In the genomic region with DNA sequence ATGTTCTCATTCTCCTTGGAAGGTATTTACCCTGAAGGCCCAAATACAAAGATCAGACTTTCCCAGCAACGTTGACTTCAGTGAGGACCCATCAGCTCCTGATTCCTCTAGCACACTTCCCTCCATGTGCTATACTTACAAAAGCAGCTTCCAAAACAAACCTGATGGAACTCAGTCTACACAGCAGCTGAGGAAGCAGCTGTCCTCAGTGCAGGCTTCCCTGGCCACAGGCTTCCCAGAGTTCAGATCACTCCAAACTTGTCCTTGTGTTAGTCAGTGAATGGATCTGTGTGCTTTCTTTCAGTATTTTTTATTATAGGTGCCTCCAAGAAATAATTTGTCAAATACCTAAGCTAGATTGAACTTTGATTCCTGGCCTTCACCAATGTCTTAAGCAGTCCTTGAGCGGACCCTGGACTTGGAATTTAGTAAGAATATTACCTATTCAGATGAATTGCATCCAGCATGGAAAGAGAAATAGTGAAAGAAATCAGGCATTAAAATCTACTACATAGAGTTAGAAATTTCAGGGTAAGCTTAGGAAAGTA, we compare ENCODE assay signal across 23 mouse cellular contexts. TPM values are rescaled to one million over a fixed set of nuclear protein-coding genes. Genes with fewer than 3 reads are reported as not detected.
DNase-seq lines count a peak whose midpoint lies in the region; TF ChIP-seq lines count a peak whose summit lies in the region.
"Had no signal": no experiment of that assay in that cellular context is flagged by ENCODE, and none has a peak within 500 bp of the region (broad histone marks: within the 10 kb centered on the region; RNA-seq: fewer than 3 reads in every experiment).

No protein-coding gene starts in this region.

- no peak overlapping the region for H3K4me2 ChIP-seq in myocyte (ENCODE audit: low read depth)
- H3K4me2 ChIP-seq: embryonic facial prominence, embryonic 12.5 days; forebrain, embryonic 12.5 days had no signal

- peak overlapping the region; percentile 38 for H3K27ac ChIP-seq in embryonic fibroblast, embryonic 13.5 days (ENCODE audit: insufficient read depth, low read length)
- H3K27ac ChIP-seq: embryonic facial prominence, embryonic 10.5 days; embryonic facial prominence, embryonic 12.5 days; forebrain, embryonic 10.5 days; forebrain, embryonic 12.5 days had no signal

- no peak overlapping the region for H3ac ChIP-seq in myocyte (ENCODE audit: control insufficient read depth, insufficient read length)

- no peaks in the 10 kb centered on the region for H3K27me3 ChIP-seq in myocyte (ENCODE audit: control insufficient read depth, insufficient read depth, insufficient read length)
- H3K27me3 ChIP-seq: embryonic facial prominence, embryonic 12.5 days; forebrain, embryonic 12.5 days had no signal

- H3K36me3 ChIP-seq in myocyte (ENCODE audit: control insufficient read depth, insufficient read depth), result no peaks in the 10 kb centered on the region
- H3K36me3 ChIP-seq: embryonic facial prominence, embryonic 10.5 days; embryonic facial prominence, embryonic 12.5 days; forebrain, embryonic 10.5 days; forebrain, embryonic 12.5 days had no signal

- H3K4me1 ChIP-seq in embryonic fibroblast, embryonic 13.5 days (ENCODE audit: control insufficient read depth, insufficient read depth, low read length), result no peaks in the 10 kb centered on the region
- H3K4me1 ChIP-seq: embryonic facial prominence, embryonic 10.5 days; embryonic facial prominence, embryonic 12.5 days; forebrain, embryonic 10.5 days; forebrain, embryonic 12.5 days had no signal

- no peak overlapping the region for H3K4me3 ChIP-seq in embryonic fibroblast, embryonic 13.5 days (ENCODE audit: insufficient read depth, low read length)
- no peak overlapping the region for H3K4me3 ChIP-seq in myocyte
- H3K4me3 ChIP-seq: embryonic facial prominence, embryonic 10.5 days; embryonic facial prominence, embryonic 12.5 days; erythroblast, embryonic 14.5 days; forebrain, embryonic 10.5 days; forebrain, embryonic 12.5 days had no signal

- H3K79me2 ChIP-seq in myocyte (ENCODE audit: control insufficient read depth, insufficient read depth), result no peaks in the 10 kb centered on the region

- TF ChIP-seq POLR2A in embryonic fibroblast, embryonic 13.5 days (IDR thresholded peaks at IDR 0.05; ENCODE audit: low read depth, low read length), result no peak
- TF ChIP-seq POLR2A in myocyte (IDR thresholded peaks at IDR 0.05; ENCODE audit: insufficient read length, low read depth), result no peak

- peak; percentile 29 to 37 for DNase-seq in kidney, adult 8-10 months
- DNase-seq in kidney, adult 11 months, result no peak
- no peak for DNase-seq in adrenal gland, adult 18-20 months (ENCODE audit: low spot score in 2 of 2)
- DNase-seq: adrenal gland, adult 8-10 months; adrenal gland, postnatal 14 days; adrenal gland, postnatal 36 days; cerebellum, adult 11-12 months; cerebellum, adult 2 months; cerebellum, adult 9-10 months; cerebellum, postnatal 10 days; cerebellum, postnatal 25 days had no signal

- TF ChIP-seq CTCF in embryonic fibroblast, embryonic 13.5 days (IDR thresholded peaks at IDR 0.05; ENCODE audit: borderline replicate concordance, insufficient read depth, low read length), result no peak

TF ChIP-seq in myocyte, 11 proteins besides CTCF, POLR2A, EP300 and RAD21:
- peak in 2 of 3 experiments; percentile 68 to 80 for TF ChIP-seq MYOG (IDR thresholded peaks at IDR 0.05; ENCODE audit: control insufficient read depth in 1 of 3, insufficient read depth in 1 of 3, insufficient read length in 2 of 3, low read depth in 2 of 3)
- no peak for TF ChIP-seq E2F4 (IDR thresholded peaks at IDR 0.05; ENCODE audit: insufficient read depth)
- TF ChIP-seq CEBPB (IDR thresholded peaks at IDR 0.05; ENCODE audit: insufficient read depth, poor library complexity, severe bottlenecking), result no peak
- TF ChIP-seq SRF (IDR thresholded peaks at IDR 0.05; ENCODE audit: control insufficient read depth, insufficient read length, low read depth), result no peak
- no peak for TF ChIP-seq TCF12 (IDR thresholded peaks at IDR 0.05; ENCODE audit: insufficient read depth, poor library complexity, severe bottlenecking)
- peak in 2 of 3 experiments; percentile 41 to 77 for TF ChIP-seq MYOD1 (IDR thresholded peaks at IDR 0.05; ENCODE audit: control insufficient read depth in 1 of 3, insufficient read length in 2 of 3, low read depth in 2 of 3)
- no peak for TF ChIP-seq POLR2AphosphoS2 (IDR thresholded peaks at IDR 0.05; ENCODE audit: insufficient read length, low read depth)
- TF ChIP-seq MAX (IDR thresholded peaks at IDR 0.05; ENCODE audit: low read depth), result no peak
- no peak for TF ChIP-seq USF1 (IDR thresholded peaks at IDR 0.05; ENCODE audit: low read depth)
- TF ChIP-seq TCF3 (IDR thresholded peaks at IDR 0.05; ENCODE audit: insufficient read length, low read depth), result peak; percentile 39

RNA-seq across cellular contexts. Expression of a gene that starts 22.4 kb away (rescaled TPM):
- polyA plus RNA-seq in embryonic fibroblast, embryonic 13.5 days (2011; ENCODE audit: insufficient read length, low read depth, missing spikeins), result not detected in 2 replicates
- 0.19 TPM for polyA plus RNA-seq in myocyte (2012; fragmentation: generic; extraction: Trizol)
- total RNA-seq in adrenal gland, adult 18-20 months (2021), result not detected
- total RNA-seq: adrenal gland, postnatal 14 days; ES-E14; MEL had no signal
- polyA plus RNA-seq: C2C12; cerebellum, adult 2 months; cortical plate, adult 2 months; embryonic facial prominence, embryonic 10.5 days; embryonic facial prominence, embryonic 12.5 days; erythroblast, embryonic 14.5 days; forebrain, embryonic 10.5 days; forebrain, embryonic 12.5 days; forebrain, embryonic 14.5 days had no signal

Comparison
In these comparisons a context has a peak if more than half of its experiments do, and no peak if none do; other contexts are left out.
1. DNase-seq: peak in kidney, adult 8-10 months (2 of 2); none in kidney, adult 11 months (single experiment) and adrenal gland, adult 18-20 months (0 of 2).